Mouse (Mus musculus): Measurements from ENCODE around the gene Ccdc146. TPM values are rescaled to one million over a fixed set of nuclear protein-coding genes. Genes with fewer than 3 reads are reported as not detected.

Gene Ccdc146
- polyA plus RNA-seq, 1 experiment from 2014 or later = not detected

DNA sequence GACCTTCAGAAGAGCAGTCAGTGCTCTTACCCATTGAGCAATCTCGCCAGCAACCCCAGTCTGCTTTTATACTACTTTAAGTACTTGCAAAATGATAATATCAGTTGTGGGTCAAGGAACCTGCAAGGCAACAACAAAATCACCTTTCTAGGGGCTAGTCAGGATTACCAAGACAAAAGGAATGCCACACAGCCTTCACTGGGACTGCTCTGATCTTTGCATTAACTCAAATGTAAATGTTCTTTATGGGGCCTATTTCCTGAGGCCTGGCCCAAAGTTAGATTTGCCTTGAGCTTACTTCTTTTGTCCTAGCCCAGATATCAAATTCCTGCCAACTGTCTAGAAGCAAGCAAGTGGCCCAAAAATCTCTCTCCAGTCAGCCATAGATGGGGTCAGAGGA is 179.9 kb downstream of the Ccdc146 start:
- Histone ChIP-seq H3K36me3 (replicated peaks) (no peaks in the 10 kb centered on the region), H3K4me1 (no peaks in the 10 kb centered on the region), H3K27ac (no peak overlapping the region), H3K9me3 (no peaks in the 10 kb centered on the region), H3K4me3 (no peak overlapping the region), H3K27me3 (ENCODE audit: poor library complexity, severe bottlenecking) (no peaks in the 10 kb centered on the region)
- DNase-seq (ENCODE audit: extremely low spot score, low spot score) = no peak
- WGBS = 86% methylated on average over 1 of the region's 1 CpGs

Other genes starting within 250 kb of the Ccdc146 start
- 0.98 and 1.0 TPM in 2 replicates for gene Gsap, start 238.4 kb downstream of the Ccdc146 start, polyA plus RNA-seq (2016; fragmentation: Nextera tagmentation; extraction: Ambion mirVana)
- 0.98 and 1.1 TPM in 2 replicates for gene Fgl2, start 52.0 kb downstream of the Ccdc146 start, polyA plus RNA-seq (2016; fragmentation: Nextera tagmentation; extraction: Ambion mirVana)
- gene Fam185a, start 281 bp upstream of the Ccdc146 start, polyA plus RNA-seq (2016; fragmentation: Nextera tagmentation; extraction: Ambion mirVana) = 6.1 and 7.1 TPM in 2 replicates
- gene Lrrc17, start 118.9 kb upstream of the Ccdc146 start, polyA plus RNA-seq (2016; fragmentation: Nextera tagmentation; extraction: Ambion mirVana) = 2.1 and 3.8 TPM in 2 replicates
- gene Fbxl13, start 221.0 kb upstream of the Ccdc146 start, polyA plus RNA-seq (2016; fragmentation: Nextera tagmentation; extraction: Ambion mirVana) = 0.12 and 0.20 TPM in 2 replicates
- gene Armc10, start 221.1 kb upstream of the Ccdc146 start, polyA plus RNA-seq (2016; fragmentation: Nextera tagmentation; extraction: Ambion mirVana) = 64.6 and 65.4 TPM in 2 replicates

Measured in forebrain, embryonic 10.5 days (tissue).